ENCODE assay signal across 28 mouse cellular contexts in genomic region chr17:37869676-37870205, GRCm38 (mm10). TPM values are rescaled to one million over a fixed set of nuclear protein-coding genes. Genes with fewer than 3 reads are reported as not detected.
DNase-seq lines count a peak whose midpoint lies in the region; ATAC-seq and TF ChIP-seq lines count a peak whose summit lies in the region.
"Had no signal": no experiment of that assay in that cellular context is flagged by ENCODE, and none has a peak within 500 bp of the region (broad histone marks: within the 10 kb centered on the region; RNA-seq: fewer than 3 reads in every experiment).

No protein-coding gene starts in this region.

- ATAC-seq in heart, embryonic 13.5 days (ENCODE audit: extremely low read depth, insufficient number of reproducible peaks, low FRiP score, low TSS enrichment) = no peak
- ATAC-seq in midbrain, embryonic 14.5 days (ENCODE audit: low FRiP score, low TSS enrichment) = no peak
- ATAC-seq in midbrain, embryonic 16.5 days = no peak
- ATAC-seq in embryonic facial prominence, embryonic 14.5 days (ENCODE audit: low read depth) = no peak
- no peak for ATAC-seq in cerebellum, adult (ENCODE audit: insufficient number of reproducible peaks, low FRiP score, low TSS enrichment)
- ATAC-seq: activated CD4-positive, CD25-positive, alpha-beta regulatory T cell, adult 4 months; liver, embryonic 12.5 days had no signal

- H3K4me3 ChIP-seq in heart, embryonic 13.5 days = no peak overlapping the region
- no peak overlapping the region for H3K4me3 ChIP-seq in midbrain, embryonic 14.5 days (replicated peaks; ENCODE audit: low read depth, low read length)
- no peak overlapping the region for H3K4me3 ChIP-seq in midbrain, embryonic 16.5 days (ENCODE audit: low read depth, low read length)
- no peak overlapping the region for H3K4me3 ChIP-seq in embryonic facial prominence, embryonic 14.5 days (ENCODE audit: low read depth, low read length)
- H3K4me3 ChIP-seq: embryonic facial prominence, embryonic 13.5 days; limb, embryonic 12.5 days; liver, embryonic 12.5 days had no signal

- H3K27me3 ChIP-seq in heart, embryonic 13.5 days (replicated peaks) = no peaks in the 10 kb centered on the region
- no peaks in the 10 kb centered on the region for H3K27me3 ChIP-seq in midbrain, embryonic 14.5 days (ENCODE audit: control insufficient read depth, insufficient read depth, low read length)
- no peaks in the 10 kb centered on the region for H3K27me3 ChIP-seq in midbrain, embryonic 16.5 days (ENCODE audit: control insufficient read depth, insufficient read depth, low read depth, low read length)
- no peaks in the 10 kb centered on the region for H3K27me3 ChIP-seq in embryonic facial prominence, embryonic 14.5 days (replicated peaks; ENCODE audit: control insufficient read depth, insufficient read depth, low read length)
- H3K27me3 ChIP-seq: embryonic facial prominence, embryonic 13.5 days; limb, embryonic 12.5 days; liver, embryonic 12.5 days had no signal

- H3K36me3 ChIP-seq in heart, embryonic 13.5 days = no peaks in the 10 kb centered on the region
- H3K36me3 ChIP-seq in midbrain, embryonic 14.5 days (ENCODE audit: control insufficient read depth, insufficient read depth, low read length) = no peaks in the 10 kb centered on the region
- H3K36me3 ChIP-seq in midbrain, embryonic 16.5 days (ENCODE audit: control insufficient read depth, insufficient read depth, low read length) = no peaks in the 10 kb centered on the region
- no peaks in the 10 kb centered on the region for H3K36me3 ChIP-seq in embryonic facial prominence, embryonic 14.5 days (ENCODE audit: control insufficient read depth, insufficient read depth, low read length)
- H3K36me3 ChIP-seq: embryonic facial prominence, embryonic 13.5 days; limb, embryonic 12.5 days; liver, embryonic 12.5 days had no signal

- TF ChIP-seq POLR2A in brain, embryonic 14.5 days (IDR thresholded peaks at IDR 0.05; ENCODE audit: borderline replicate concordance, extremely low read depth, insufficient read depth, insufficient read length, poor library complexity, severe bottlenecking) = no peak

- no peaks in the 10 kb centered on the region for H3K9me3 ChIP-seq in heart, embryonic 13.5 days
- no peaks in the 10 kb centered on the region for H3K9me3 ChIP-seq in midbrain, embryonic 14.5 days (ENCODE audit: control insufficient read depth, low read length)
- H3K9me3 ChIP-seq in midbrain, embryonic 16.5 days (replicated peaks; ENCODE audit: control insufficient read depth, low read length, poor library complexity, severe bottlenecking) = no peaks in the 10 kb centered on the region
- H3K9me3 ChIP-seq in embryonic facial prominence, embryonic 14.5 days (ENCODE audit: control insufficient read depth, low read length) = no peaks in the 10 kb centered on the region
- H3K9me3 ChIP-seq: embryonic facial prominence, embryonic 13.5 days; limb, embryonic 12.5 days; liver, embryonic 12.5 days had no signal

- H3K4me2 ChIP-seq in heart, embryonic 13.5 days = peak overlapping the region; percentile 27
- no peak overlapping the region for H3K4me2 ChIP-seq in midbrain, embryonic 14.5 days (ENCODE audit: low read length)
- H3K4me2 ChIP-seq in midbrain, embryonic 16.5 days (ENCODE audit: low read length) = no peak overlapping the region
- H3K4me2 ChIP-seq in embryonic facial prominence, embryonic 14.5 days (ENCODE audit: low read depth, low read length) = no peak overlapping the region
- H3K4me2 ChIP-seq: embryonic facial prominence, embryonic 13.5 days; limb, embryonic 12.5 days; liver, embryonic 12.5 days had no signal

- DNase-seq in heart, postnatal 36 days = no peak
- DNase-seq in midbrain, embryonic 14.5 days = peak; percentile 0
- peak; percentile 11 for DNase-seq in brain, embryonic 14.5 days (ENCODE audit: low read depth)
- peak; percentile 0 for DNase-seq in embryonic facial prominence, embryonic 14.5 days (ENCODE audit: low spot score)
- no peak for DNase-seq in frontal cortex, adult 2 months (ENCODE audit: extremely low spot score in 1 of 2, low spot score in 1 of 2)
- DNase-seq: adrenal gland, postnatal 10 days; B cell, adult 2 months; cerebellum, adult 18-20 months; cerebellum, postnatal 25 days; heart, adult 18-20 months; lung, adult 2 months; thymus, postnatal 14 days had no signal

- no peak for TF ChIP-seq CTCF in brain, embryonic 14.5 days (IDR thresholded peaks at IDR 0.05; ENCODE audit: borderline replicate concordance, extremely low read depth, insufficient read depth, insufficient read length)

- 20% methylated on average over 8 of the region's 8 CpGs for WGBS in heart, embryonic 13.5 days
- 22% methylated on average over 8 of the region's 8 CpGs for WGBS in midbrain, embryonic 14.5 days
- 20% methylated on average over 8 of the region's 8 CpGs for WGBS in midbrain, embryonic 16.5 days
- 28% methylated on average over 8 of the region's 8 CpGs for WGBS in embryonic facial prominence, embryonic 14.5 days

- intact Hi-C loops in heart, postnatal 36 days (cut with DNase I) = no loop called here

- H3K9ac ChIP-seq in heart, embryonic 13.5 days = no peak overlapping the region
- H3K9ac ChIP-seq in midbrain, embryonic 14.5 days (replicated peaks; ENCODE audit: low read length) = no peak overlapping the region
- no peak overlapping the region for H3K9ac ChIP-seq in midbrain, embryonic 16.5 days (ENCODE audit: low read depth, low read length)
- no peak overlapping the region for H3K9ac ChIP-seq in embryonic facial prominence, embryonic 14.5 days (ENCODE audit: low read depth, low read length)
- H3K9ac ChIP-seq: embryonic facial prominence, embryonic 13.5 days; limb, embryonic 12.5 days; liver, embryonic 12.5 days had no signal

- no peaks in the 10 kb centered on the region for H3K4me1 ChIP-seq in heart, embryonic 13.5 days
- H3K4me1 ChIP-seq in midbrain, embryonic 14.5 days (ENCODE audit: control insufficient read depth, insufficient read depth, low read length) = no peaks in the 10 kb centered on the region
- no peaks in the 10 kb centered on the region for H3K4me1 ChIP-seq in midbrain, embryonic 16.5 days (ENCODE audit: control insufficient read depth, insufficient read depth, low read length)
- H3K4me1 ChIP-seq in embryonic facial prominence, embryonic 14.5 days (ENCODE audit: control insufficient read depth, insufficient read depth, low read length) = no peaks in the 10 kb centered on the region
- H3K4me1 ChIP-seq: embryonic facial prominence, embryonic 13.5 days; limb, embryonic 12.5 days; liver, embryonic 12.5 days had no signal

- no peak overlapping the region for H3K27ac ChIP-seq in heart, embryonic 13.5 days (replicated peaks)
- H3K27ac ChIP-seq in midbrain, embryonic 14.5 days (replicated peaks; ENCODE audit: low read depth, low read length) = no peak overlapping the region
- H3K27ac ChIP-seq in midbrain, embryonic 16.5 days (ENCODE audit: low read length) = no peak overlapping the region
- H3K27ac ChIP-seq in embryonic facial prominence, embryonic 14.5 days (replicated peaks; ENCODE audit: low read depth, low read length) = no peak overlapping the region
- H3K27ac ChIP-seq: embryonic facial prominence, embryonic 13.5 days; limb, embryonic 12.5 days; liver, embryonic 12.5 days had no signal

RNA-seq across cellular contexts. Expression of gene Olfr126, which starts 22.5 kb away (rescaled TPM):
- polyA plus RNA-seq in heart, embryonic 13.5 days (2015; fragmentation: Nextera tagmentation; extraction: Ambion mirVana) = not detected in 2 replicates
- not detected for total RNA-seq in heart, postnatal 36 days (2021)
- not detected in 2 replicates for polyA plus RNA-seq in midbrain, embryonic 14.5 days (2014; fragmentation: Nextera tagmentation; extraction: Ambion mirVana)
- polyA plus RNA-seq in midbrain, embryonic 16.5 days (2015; fragmentation: Nextera tagmentation; extraction: Ambion mirVana) = not detected in 2 replicates
- polyA plus RNA-seq in brain, embryonic 14.5 days (2012; rRNA removed) = not detected in 2 replicates
- polyA plus RNA-seq in embryonic facial prominence, embryonic 14.5 days (2014; fragmentation: Nextera tagmentation; extraction: Ambion mirVana) = not detected in 2 replicates
- not detected in 2 replicates for polyA plus RNA-seq in frontal cortex, adult 2 months (2012; rRNA removed)
- total RNA-seq: adrenal gland, postnatal 10 days; gastrocnemius, adult 8-10 months; heart, adult 18-20 months; layer of hippocampus, adult 18-20 months; layer of hippocampus, postnatal 25 days; left cerebral cortex, postnatal 10 days; megakaryocyte-erythroid progenitor cell, adult 5-6 weeks had no signal
- polyA plus RNA-seq: activated CD4-positive, CD25-positive, alpha-beta regulatory T cell, adult 4 months; embryonic facial prominence, embryonic 13.5 days; hindbrain, embryonic 11.5 days; kidney, embryonic 16.5 days; limb, embryonic 12.5 days; liver, embryonic 12.5 days; lung, adult 2 months; neural tube, embryonic 14.5 days had no signal

RNA-seq across cellular contexts. Expression of gene Olfr127, which starts 30.5 kb away (rescaled TPM):
- not detected in 2 replicates for polyA plus RNA-seq in heart, embryonic 13.5 days (2015; fragmentation: Nextera tagmentation; extraction: Ambion mirVana)
- not detected for total RNA-seq in heart, postnatal 36 days (2021)
- not detected in 2 replicates for polyA plus RNA-seq in midbrain, embryonic 14.5 days (2014; fragmentation: Nextera tagmentation; extraction: Ambion mirVana)
- not detected in 2 replicates for polyA plus RNA-seq in midbrain, embryonic 16.5 days (2015; fragmentation: Nextera tagmentation; extraction: Ambion mirVana)
- not detected in 2 replicates for polyA plus RNA-seq in brain, embryonic 14.5 days (2012; rRNA removed)
- not detected in 2 replicates for polyA plus RNA-seq in embryonic facial prominence, embryonic 14.5 days (2014; fragmentation: Nextera tagmentation; extraction: Ambion mirVana)
- polyA plus RNA-seq in frontal cortex, adult 2 months (2012; rRNA removed) = not detected in 2 replicates
- total RNA-seq: adrenal gland, postnatal 10 days; gastrocnemius, adult 8-10 months; heart, adult 18-20 months; layer of hippocampus, adult 18-20 months; layer of hippocampus, postnatal 25 days; left cerebral cortex, postnatal 10 days; megakaryocyte-erythroid progenitor cell, adult 5-6 weeks had no signal
- polyA plus RNA-seq: activated CD4-positive, CD25-positive, alpha-beta regulatory T cell, adult 4 months; embryonic facial prominence, embryonic 13.5 days; hindbrain, embryonic 11.5 days; kidney, embryonic 16.5 days; limb, embryonic 12.5 days; liver, embryonic 12.5 days; lung, adult 2 months; neural tube, embryonic 14.5 days had no signal

RNA-seq across cellular contexts. Expression of gene Olfr125, which starts 37.0 kb away (rescaled TPM):
- polyA plus RNA-seq in heart, embryonic 13.5 days (2015; fragmentation: Nextera tagmentation; extraction: Ambion mirVana) = not detected in 2 replicates
- not detected for total RNA-seq in heart, postnatal 36 days (2021)
- not detected in 2 replicates for polyA plus RNA-seq in midbrain, embryonic 14.5 days (2014; fragmentation: Nextera tagmentation; extraction: Ambion mirVana)
- not detected in 2 replicates for polyA plus RNA-seq in midbrain, embryonic 16.5 days (2015; fragmentation: Nextera tagmentation; extraction: Ambion mirVana)
- not detected in 2 replicates for polyA plus RNA-seq in brain, embryonic 14.5 days (2012; rRNA removed)
- not detected in 2 replicates for polyA plus RNA-seq in embryonic facial prominence, embryonic 14.5 days (2014; fragmentation: Nextera tagmentation; extraction: Ambion mirVana)
- not detected in 2 replicates for polyA plus RNA-seq in frontal cortex, adult 2 months (2012; rRNA removed)
- total RNA-seq: adrenal gland, postnatal 10 days; gastrocnemius, adult 8-10 months; heart, adult 18-20 months; layer of hippocampus, adult 18-20 months; layer of hippocampus, postnatal 25 days; left cerebral cortex, postnatal 10 days; megakaryocyte-erythroid progenitor cell, adult 5-6 weeks had no signal
- polyA plus RNA-seq: activated CD4-positive, CD25-positive, alpha-beta regulatory T cell, adult 4 months; embryonic facial prominence, embryonic 13.5 days; hindbrain, embryonic 11.5 days; kidney, embryonic 16.5 days; limb, embryonic 12.5 days; liver, embryonic 12.5 days; lung, adult 2 months; neural tube, embryonic 14.5 days; testis, adult 2 months had no signal

RNA-seq across cellular contexts. Expression of gene Olfr128, which starts 50.6 kb away (rescaled TPM):
- not detected in 2 replicates for polyA plus RNA-seq in heart, embryonic 13.5 days (2015; fragmentation: Nextera tagmentation; extraction: Ambion mirVana)
- total RNA-seq in heart, postnatal 36 days (2021) = not detected
- not detected in 2 replicates for polyA plus RNA-seq in midbrain, embryonic 14.5 days (2014; fragmentation: Nextera tagmentation; extraction: Ambion mirVana)
- polyA plus RNA-seq in midbrain, embryonic 16.5 days (2015; fragmentation: Nextera tagmentation; extraction: Ambion mirVana) = not detected in 2 replicates
- not detected in 2 replicates for polyA plus RNA-seq in brain, embryonic 14.5 days (2012; rRNA removed)
- not detected in 2 replicates for polyA plus RNA-seq in embryonic facial prominence, embryonic 14.5 days (2014; fragmentation: Nextera tagmentation; extraction: Ambion mirVana)
- not detected in 2 replicates for polyA plus RNA-seq in frontal cortex, adult 2 months (2012; rRNA removed)
- total RNA-seq: adrenal gland, postnatal 10 days; gastrocnemius, adult 8-10 months; heart, adult 18-20 months; layer of hippocampus, adult 18-20 months; layer of hippocampus, postnatal 25 days; left cerebral cortex, postnatal 10 days; megakaryocyte-erythroid progenitor cell, adult 5-6 weeks had no signal
- polyA plus RNA-seq: embryonic facial prominence, embryonic 13.5 days; hindbrain, embryonic 11.5 days; kidney, embryonic 16.5 days; limb, embryonic 12.5 days; liver, embryonic 12.5 days; lung, adult 2 months; neural tube, embryonic 14.5 days had no signal

Comparison
In these comparisons a context has a peak if more than half of its experiments do, and no peak if none do; other contexts are left out.
1. DNase-seq: peak in midbrain, embryonic 14.5 days (single experiment), brain, embryonic 14.5 days (single experiment) and embryonic facial prominence, embryonic 14.5 days (single experiment); none in heart, postnatal 36 days (0 of 2) and frontal cortex, adult 2 months (0 of 2).